Mouse (Mus musculus) CH12.LX (cell line): ENCODE measurements around the gene Ercc1.

ENCODE experiments used
- CTCF ChIP-seq, 2 experiments: IDR thresholded peaks in 1 of 2; conservative IDR thresholded peaks in 1 of 2; 2 replicates each; pipeline ENCODE4 v1.5.1; 2011 to 2012; ENCODE audit warnings: low read depth in 2 of 2, low read length in 2 of 2, improper control_type of control experiment in 1 of 2, inconsistent platforms in 1 of 2, mild to moderate bottlenecking in 1 of 2, moderate library complexity in 1 of 2
- MXI1 ChIP-seq: IDR thresholded peaks from 2 replicates; pipeline ENCODE4 v1.6.1; 2011; ENCODE audit warnings: mild to moderate bottlenecking, low read depth, low read length, improper control_type of control experiment
- MYC ChIP-seq: IDR thresholded peaks from 2 replicates; pipeline ENCODE4 v1.6.1; 2011; ENCODE audit warnings: low read depth, mild to moderate bottlenecking, improper control_type of control experiment, low read length
- POLR2A ChIP-seq: IDR thresholded peaks from 2 replicates; pipeline ENCODE4 v1.6.1; 2011; ENCODE audit warnings: low read depth, mild to moderate bottlenecking, improper control_type of control experiment, low read length
- RAD21 ChIP-seq: IDR thresholded peaks from 2 replicates; pipeline ENCODE4 v1.6.1; 2011; ENCODE audit warnings: low read depth, mild to moderate bottlenecking, low read length, improper control_type of control experiment, moderate library complexity

- TF ChIP-seq CTCF (conservative IDR thresholded peaks at IDR 0.05 in 1 of 2, IDR thresholded peaks at IDR 0.05 in 1 of 2; ENCODE audit: low read depth in 2 of 2, low read length in 2 of 2) = peak; percentile 91 to 98
- TF ChIP-seq MYC = peak; percentile 92
- no peak for TF ChIP-seq POLR2A
- TF ChIP-seq MXI1 = peak; percentile 62; the same call in 1 of the 2 replicates
- TF ChIP-seq RAD21 = peak; percentile 93
Observed at GRCm38 (mm10) chr7:19300501-19301421, 43.8 kb upstream of the Ercc1 start.
